Mouse (Mus musculus) heart, postnatal 36 days (tissue): ENCODE measurements around the gene Epn3. TPM values are rescaled to one million over a fixed set of nuclear protein-coding genes. Genes with fewer than 3 reads are reported as not detected.

Source experiments
- DNase-seq, 2 experiments: peaks; one replicate each; pipeline ENCODE4 v3.0.0; 2021 to 2022
- intact Hi-C: fragments of 180-260 bp; cut with DNase I; formaldehyde crosslinking; loops from one replicate; pipeline ENCODE4 v1.15.1; 2025
- total RNA-seq, 2 experiments: library from RNA; stranded (reverse); gene quantifications; 2 replicates each; pipeline ENCODE4 v1.2.3; 2021

Gene Epn3
- total RNA-seq, 2 experiments from 2014 or later: 26.7 to 31.2 TPM

DNA sequence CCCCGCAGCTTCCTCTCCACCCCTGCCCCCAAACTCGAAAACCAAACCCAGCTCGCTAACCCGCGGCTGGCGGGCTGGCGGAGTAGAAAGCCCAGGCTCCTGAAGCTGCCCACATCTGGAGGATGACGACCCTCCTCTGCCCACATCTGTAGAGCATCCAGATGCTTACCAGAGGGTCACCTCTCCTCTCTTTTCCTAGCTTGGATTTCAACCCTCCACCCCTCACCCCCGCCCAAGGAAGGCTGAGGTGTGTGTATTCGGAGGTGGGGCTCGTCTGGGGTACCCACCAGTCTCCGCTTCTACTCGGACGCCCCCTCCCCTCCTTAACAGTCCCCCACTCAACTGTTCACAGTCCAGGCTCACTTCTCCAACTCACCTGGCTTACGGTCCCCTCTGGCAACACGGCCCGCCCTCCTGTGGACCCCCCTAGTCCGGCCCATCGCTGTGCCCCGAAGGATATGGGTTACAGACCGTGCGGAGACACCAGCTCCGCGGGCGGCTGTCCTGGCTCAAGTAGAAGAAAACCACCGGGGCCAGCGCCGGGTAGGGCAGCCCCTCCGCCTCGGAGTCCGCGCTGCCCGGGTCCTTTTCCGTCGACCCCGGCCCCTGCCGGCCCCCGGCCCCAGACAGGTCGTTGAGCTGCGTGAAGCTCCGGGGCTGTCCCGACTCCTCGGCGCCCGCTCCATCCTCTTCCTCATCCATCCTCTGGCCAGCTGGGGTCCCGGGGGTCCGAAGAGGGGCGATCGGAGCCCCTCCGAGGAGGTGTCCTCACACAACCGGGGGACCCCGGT, 26.7 kb downstream of the Epn3 start:
- intact Hi-C loops: no loop called here
- no peak for DNase-seq

DNA sequence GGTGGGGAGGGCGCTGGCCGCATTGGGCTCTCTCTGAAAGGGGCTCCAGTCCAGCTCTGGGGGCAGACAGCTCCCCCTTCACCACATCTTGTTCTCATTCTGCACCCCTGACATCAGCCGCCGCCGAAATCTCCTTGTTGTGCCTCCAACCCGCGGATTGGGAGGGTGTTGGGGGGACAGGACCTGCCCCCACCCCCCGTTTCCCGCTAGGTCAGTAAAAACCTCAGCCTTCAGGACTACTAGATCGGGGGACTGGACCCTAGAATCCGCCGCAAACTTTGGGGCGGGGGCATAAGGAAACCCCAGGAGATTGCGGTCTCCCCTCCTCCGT, 27.2 kb downstream of the Epn3 start:
- intact Hi-C loops: no loop called here
- DNase-seq: no peak

DNA sequence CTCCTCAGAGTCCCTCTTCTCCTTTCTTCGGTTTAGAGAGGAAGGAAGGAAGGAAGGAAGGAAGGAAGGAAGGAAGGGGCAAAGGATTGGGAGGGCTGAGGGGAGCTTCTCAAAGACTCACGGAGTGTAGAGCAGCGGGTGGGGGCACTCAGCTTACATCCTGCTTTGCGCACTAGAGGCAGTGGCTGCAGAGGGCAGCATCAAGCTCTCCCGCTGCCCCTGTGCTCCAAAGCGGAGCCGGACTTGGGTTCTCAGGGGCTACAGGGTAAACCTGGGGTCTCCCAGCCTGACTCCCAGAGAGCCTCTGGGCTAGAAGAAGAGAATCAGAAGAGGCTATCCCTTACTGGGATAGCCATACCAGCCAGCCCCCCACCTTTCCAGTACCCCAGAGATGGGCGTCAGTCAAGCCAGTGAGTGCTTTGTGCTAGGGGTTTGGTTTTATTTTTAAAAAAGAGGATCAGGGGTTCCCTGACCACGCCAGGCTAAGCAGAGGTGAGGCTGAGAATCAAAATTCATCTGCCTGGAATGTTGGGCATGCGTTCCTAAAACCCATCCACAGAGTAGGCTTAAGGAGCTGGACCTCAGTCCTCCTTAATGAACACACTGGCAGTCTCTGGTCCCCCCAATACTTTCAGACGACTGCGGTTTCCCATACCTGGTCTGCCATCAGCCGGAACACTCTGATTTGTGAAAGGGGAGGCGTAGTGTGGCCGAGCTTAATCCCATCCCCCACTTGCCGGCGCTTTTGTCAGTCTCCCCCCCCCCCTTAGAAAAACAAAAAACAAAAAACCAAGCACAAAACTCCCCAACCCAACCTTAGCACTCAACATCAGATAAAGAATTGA, 27.8 kb downstream of the Epn3 start:
- no peak for DNase-seq
- intact Hi-C loops: no loop called here

DNA sequence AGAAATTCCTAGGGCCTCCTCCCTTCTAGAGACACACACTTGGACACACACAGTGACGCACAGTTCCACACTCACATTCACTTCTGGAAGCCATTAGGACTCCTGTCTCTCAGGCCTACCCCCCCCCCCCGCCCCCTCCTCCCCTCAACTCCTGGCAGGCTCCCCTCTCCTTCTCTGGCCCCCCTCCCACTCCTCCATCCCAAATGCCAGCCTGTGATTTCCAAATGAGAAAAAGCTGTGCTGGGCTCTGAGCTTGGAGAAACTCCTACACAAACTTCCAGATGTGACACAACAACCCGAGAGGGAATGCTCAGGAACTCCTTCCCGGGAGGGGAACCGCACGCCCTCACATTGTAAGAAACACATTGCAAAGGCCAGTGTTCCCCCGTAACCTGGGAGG, 29.4 kb downstream of the Epn3 start:
- DNase-seq: no peak
- intact Hi-C loops: no loop called here

GRCm38 (mm10) chr11:94469136-94470064, 30.4 kb downstream of the Epn3 start:
- intact Hi-C loops: no loop called here
- DNase-seq: peak in 1 of 2 experiments; percentile 30

- DNase-seq: no peak
- intact Hi-C loops: no loop called here
These were observed 31.2 kb downstream of the Epn3 start for GRCm38 (mm10) chr11:94468582-94469064.

DNA sequence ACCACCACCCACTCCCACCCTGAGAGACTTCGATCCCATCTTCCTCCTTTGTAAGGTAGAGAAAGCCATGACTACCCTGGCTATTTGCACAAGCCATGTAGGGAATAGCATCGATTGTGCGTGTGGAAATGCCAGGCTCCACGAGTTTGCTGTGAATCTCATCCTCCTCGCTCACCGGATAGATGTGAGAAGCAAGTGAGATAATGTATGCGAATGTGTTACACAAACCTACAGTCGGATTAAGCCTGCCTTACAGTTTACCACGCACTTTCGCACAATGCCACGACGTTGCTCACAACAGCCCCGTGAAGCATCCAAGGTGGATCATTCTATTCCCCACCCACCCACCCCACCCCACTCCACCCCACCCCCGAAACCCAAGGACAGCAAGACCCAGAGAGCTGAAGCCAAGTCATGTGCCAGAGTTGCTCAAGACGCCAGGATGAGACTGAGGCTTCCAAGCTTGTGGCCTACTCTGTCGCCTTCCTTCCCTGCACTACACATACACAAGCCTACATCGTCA, 33.4 kb downstream of the Epn3 start:
- intact Hi-C loops: no loop called here
- DNase-seq: no peak

- DNase-seq: no peak
- intact Hi-C loops: no loop called here
These were observed 35.6 kb downstream of the Epn3 start for GRCm38 (mm10) chr11:94464170-94464569.

GRCm38 (mm10) chr11:94461856-94462255, 37.9 kb downstream of the Epn3 start:
- no peak for DNase-seq
- intact Hi-C loops: no loop called here

GRCm38 (mm10) chr11:94457001-94457400, 42.8 kb downstream of the Epn3 start:
- no peak for DNase-seq
- intact Hi-C loops: no loop called here

DNA sequence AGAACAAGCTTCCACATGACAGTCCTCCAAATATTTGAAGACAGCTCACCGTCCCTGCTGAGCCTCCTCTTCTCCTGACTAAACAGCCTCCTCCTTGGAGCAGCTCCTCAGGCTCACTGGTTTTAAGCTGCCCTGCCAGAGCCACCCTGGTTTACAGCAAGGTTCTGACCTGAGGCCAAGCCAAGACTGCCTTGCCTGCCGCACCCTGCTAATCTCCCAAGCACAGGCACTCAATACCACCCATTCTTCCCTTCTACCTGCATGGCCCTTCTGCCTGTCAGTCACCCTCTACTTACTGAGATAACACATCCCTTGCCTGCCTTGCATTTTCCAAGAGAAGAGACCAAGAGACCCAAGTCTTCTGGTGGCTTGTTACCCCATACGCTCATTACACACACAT, 43.4 kb downstream of the Epn3 start:
- no peak for DNase-seq
- intact Hi-C loops: no loop called here

DNA sequence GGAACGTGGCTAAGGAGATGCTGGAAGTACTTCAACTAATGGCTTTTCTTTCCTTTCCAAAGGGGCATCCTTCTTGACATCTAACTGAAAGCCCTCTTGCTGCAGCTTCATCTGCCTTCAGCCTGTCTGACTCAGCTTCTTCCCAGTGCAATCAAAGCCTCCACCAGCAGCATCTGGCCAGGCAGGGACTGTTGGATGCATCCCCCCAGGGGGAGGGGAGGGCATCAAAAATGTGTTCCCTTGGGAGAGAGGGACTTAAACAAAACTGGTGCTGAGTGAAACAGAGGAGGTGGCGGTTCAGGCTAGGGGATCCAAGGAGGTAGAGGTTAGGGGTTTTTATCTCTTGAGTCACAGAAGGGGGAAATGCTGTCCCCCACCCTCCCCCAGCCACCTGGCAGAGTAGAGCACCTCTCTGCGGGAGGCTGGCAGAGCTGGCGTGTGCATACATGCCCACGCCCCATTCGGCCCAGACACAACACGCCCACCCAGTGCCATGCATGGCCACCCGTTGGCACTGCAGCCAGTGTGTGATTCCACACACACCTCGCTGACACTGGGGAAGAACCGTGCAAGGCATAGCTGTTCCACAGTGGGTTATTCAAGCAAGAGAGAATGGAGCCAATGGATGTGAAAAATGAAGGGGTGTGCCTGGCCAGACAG, 44.5 kb downstream of the Epn3 start:
- intact Hi-C loops: no loop called here
- DNase-seq: no peak

- intact Hi-C loops: no loop called here
These were observed 45.0 kb downstream of the Epn3 start for GRCm38 (mm10) chr11:94454756-94455155.

DNA sequence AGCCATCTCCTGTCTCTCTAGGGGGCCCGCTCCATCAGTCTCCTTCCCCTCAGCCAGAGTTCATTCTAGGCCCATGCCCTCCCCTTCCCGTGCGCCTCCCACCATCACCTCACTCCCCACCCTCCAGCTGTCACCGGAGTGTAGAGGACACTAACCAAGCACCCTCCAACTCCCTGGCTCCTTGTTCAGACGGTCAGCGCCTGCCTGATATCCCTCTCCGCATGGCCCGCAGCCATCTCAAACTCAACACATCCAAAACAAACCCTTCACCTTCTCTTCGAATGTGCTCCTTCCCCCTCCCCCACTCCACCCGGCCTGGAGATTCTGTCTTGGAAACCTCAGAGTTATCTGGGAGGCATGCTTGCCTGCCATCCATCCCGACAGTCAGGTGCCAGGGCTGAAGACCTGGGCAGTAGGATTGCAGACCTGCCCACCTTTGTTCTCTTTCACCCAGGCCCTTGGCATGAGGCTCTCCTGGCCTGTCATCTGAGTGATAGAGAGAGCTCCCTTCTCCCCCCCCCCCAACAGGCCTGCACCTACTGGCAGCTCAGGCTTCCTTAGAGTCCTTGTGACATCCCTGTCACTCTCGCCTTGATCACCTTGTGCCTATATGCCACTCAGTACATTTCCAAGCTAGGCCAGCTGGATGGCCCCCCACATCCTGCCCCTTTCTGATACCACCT, 48.5 kb downstream of the Epn3 start:
- peak; percentile 63 to 69 for DNase-seq
- intact Hi-C loops: no loop called here

More at GRCm38 (mm10) chr11:94454756-94455155, 45.0 kb downstream of the Epn3 start:
- DNase-seq: no peak

DNA sequence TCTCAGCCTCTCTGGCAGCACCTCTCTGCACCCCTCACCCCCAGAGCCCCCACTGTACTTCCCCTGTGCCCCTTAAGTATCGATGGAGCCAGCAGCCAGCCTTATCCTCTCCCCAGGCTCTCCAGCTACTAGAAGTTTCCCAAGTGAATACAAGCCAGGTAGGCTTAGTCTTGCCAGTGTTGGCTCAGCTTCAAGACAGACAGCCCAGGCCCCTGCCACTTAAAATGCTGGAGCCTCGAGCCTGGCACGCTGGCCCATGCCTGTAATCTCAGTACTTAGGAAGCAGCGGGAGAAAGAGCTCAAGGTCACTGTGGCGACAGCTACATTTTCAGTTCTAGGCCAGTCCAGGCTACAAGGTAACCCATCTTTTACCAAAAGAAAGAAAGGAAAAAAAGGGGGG, 49.9 kb downstream of the Epn3 start:
- peak; percentile 51 to 52 for DNase-seq
- intact Hi-C loops: no loop called here

GRCm38 (mm10) chr11:94449239-94449638, 50.5 kb downstream of the Epn3 start:
- intact Hi-C loops: no loop called here
- no peak for DNase-seq

DNA sequence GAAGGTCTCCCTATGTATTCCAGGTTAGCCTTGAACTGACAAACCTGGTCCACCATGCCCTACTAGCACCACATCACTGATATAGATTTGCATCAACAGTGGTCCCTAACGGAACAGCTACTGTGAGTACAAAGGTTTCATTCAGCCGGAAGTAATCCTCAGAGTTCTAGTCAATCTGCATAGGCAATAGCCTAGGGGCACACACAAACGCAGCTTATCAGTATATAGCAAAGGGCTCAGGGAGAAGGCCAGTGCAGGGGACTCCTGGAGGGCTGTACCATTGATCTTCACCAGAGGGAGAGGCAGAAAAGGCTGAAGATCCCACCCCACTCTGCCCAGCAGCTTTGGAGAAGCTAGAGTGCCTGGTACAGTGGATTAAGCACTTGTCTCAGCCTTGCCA, 52.8 kb downstream of the Epn3 start:
- intact Hi-C loops: no loop called here
- no peak for DNase-seq

GRCm38 (mm10) chr11:94445300-94445699, 54.5 kb downstream of the Epn3 start:
- intact Hi-C loops: no loop called here
- no peak for DNase-seq

GRCm38 (mm10) chr11:94444829-94445228, 54.9 kb downstream of the Epn3 start:
- no peak for DNase-seq
- intact Hi-C loops: no loop called here
